Mouse (Mus musculus): ENCODE results near the gene Siah2. TPM values are rescaled to one million over a fixed set of nuclear protein-coding genes. Genes with fewer than 3 reads are reported as not detected.

The Siah2 gene
- polyA plus RNA-seq, 2 experiments from 2014 or later = 2.8 to 3.0 TPM

- peak; percentile 86 for ATAC-seq
Measured at GRCm38 (mm10) chr3:58657356-58657755, 34.8 kb downstream of the Siah2 start.

GRCm38 (mm10) chr3:58655362-58656130, 36.7 kb downstream of the Siah2 start:
- ATAC-seq = peak; percentile 66

DNA sequence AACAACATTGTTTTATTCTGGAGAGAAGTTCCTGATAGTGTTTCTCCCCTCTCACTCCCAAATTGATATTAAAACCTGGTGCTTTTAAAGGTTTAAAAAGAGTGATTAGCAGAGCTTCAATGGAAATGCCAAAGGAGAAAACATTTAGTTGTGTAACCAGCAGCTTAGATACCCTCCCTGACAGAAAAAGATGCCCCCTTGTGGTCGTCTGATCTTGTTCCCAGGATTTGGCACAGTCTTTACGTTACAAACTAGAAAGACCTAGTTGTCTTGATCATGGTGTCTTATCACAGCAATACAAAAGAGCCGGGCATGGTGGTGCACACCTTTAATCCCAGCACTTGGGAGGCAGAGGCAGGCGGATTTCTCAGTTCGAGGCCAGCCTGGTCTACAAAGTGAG, 38.3 kb downstream of the Siah2 start:
- no peak for ATAC-seq

DNA sequence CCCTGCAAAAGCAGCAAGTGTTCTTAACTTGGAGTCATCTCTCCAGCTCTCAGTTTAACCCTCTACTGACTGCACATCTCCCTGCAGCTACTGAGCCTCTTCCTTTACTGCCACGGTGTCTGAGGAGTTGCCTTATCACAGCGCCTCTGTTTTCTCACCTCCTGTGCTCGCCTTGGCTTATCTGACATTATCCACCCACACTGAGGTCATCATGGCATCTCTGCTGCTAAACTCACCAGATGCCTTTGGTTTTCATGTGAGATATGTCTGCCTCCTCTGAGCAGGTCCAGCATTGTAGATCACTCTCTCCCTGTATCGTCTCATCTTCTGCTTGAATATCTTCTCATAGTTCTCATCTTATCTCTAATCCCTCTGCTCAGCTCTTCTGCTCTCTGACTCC, 41.9 kb downstream of the Siah2 start:
- no peak for ATAC-seq

GRCm38 (mm10) chr3:58647179-58647578, 45.0 kb downstream of the Siah2 start:
- no peak for ATAC-seq

DNA sequence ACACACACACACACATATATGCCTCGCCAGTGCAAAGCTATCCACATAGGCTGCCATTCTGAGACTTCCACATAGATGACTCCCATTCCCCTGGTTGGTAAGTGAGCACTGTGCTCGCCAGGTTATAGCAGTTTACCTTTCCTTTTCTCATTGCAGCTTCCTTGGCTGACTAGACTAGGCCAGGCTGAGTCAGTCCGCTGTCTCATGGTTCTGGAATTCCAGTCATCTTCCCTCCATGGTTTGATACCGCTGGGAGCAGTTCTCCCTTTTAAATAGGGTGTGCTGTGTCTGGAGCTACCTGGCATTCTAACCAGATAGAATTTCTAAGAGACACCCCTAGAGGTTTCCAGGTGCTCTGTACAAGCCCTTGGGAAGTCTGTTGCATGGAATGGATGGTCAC, 46.0 kb downstream of the Siah2 start:
- no peak for ATAC-seq

GRCm38 (mm10) chr3:58636406-58637295, 55.5 kb downstream of the Siah2 start, which contains the start of gene Erich6:
TSS of gene Erich6 (minus strand) at chr3:58637207.
- no peak for ATAC-seq

DNA sequence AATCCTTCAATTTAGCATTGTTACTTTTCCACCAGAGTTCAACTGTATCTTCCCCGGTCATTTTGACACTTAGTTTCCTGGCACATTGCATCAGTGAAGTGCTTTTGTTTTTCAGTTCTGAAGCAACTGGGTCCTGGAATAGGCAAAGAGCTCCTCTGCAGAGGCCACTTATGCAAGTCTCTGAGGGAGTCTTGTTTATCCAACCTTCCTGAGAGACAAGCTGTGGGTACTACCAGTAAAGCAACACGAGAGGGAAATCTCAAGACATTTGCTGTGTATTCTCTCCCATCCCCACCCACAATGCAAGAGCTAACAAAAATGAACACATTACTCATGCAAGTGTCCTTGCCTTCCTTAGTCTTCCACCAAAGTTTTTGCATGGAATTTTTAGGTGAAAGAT, 60.5 kb downstream of the Siah2 start:
- ATAC-seq = no peak

- no peak for ATAC-seq
Measured at GRCm38 (mm10) chr3:58624981-58625380, 67.2 kb downstream of the Siah2 start.

Other genes with a start within 250 kb of the Siah2 start
- 10 to 100 TPM; 69.7 to 74.8 TPM for gene Eif2a, start 166.6 kb downstream of the Siah2 start, polyA plus RNA-seq (2017; shearing (Covaris generic))
- 10 to 100 TPM; 38.8 to 57.0 TPM for gene Serp1, start 166.5 kb downstream of the Siah2 start, polyA plus RNA-seq (2017; shearing (Covaris generic))
- 10 to 100 TPM; 19.7 to 30.3 TPM for gene Selenot, start 115.8 kb downstream of the Siah2 start, polyA plus RNA-seq (2017; shearing (Covaris generic))
- not detected for gene Erich6, start 55.2 kb downstream of the Siah2 start, polyA plus RNA-seq (2017; shearing (Covaris generic))
- not detected for gene Mindy4b-ps, start 129.9 kb upstream of the Siah2 start, polyA plus RNA-seq (2017; shearing (Covaris generic))
- not detected for gene Clrn1, start 192.9 kb upstream of the Siah2 start, polyA plus RNA-seq (2017; shearing (Covaris generic))

Data from CD4-positive, CD25-positive, alpha-beta regulatory T cell, adult 4 months (primary cell).